Mouse (Mus musculus) telencephalon, adult 2 months (tissue): ENCODE results near the gene Pip4k2b.
"Not testable (repeated sequence)": the region's sequence is repeated elsewhere in the genome, so short reads cannot be mapped to it uniquely, and the experiment has no call there.

Experiments used
- DNase-seq: peaks from one replicate; pipeline ENCODE4 v3.0.0-alpha.2; 2011; ENCODE audit warnings: low read depth, low spot score

Pip4k2b gene

GRCm38 (mm10) chr11:97744063-97744717, at the start of gene Pip4k2b:
Gene Pip4k2b, minus strand, starts transcription at chr11:97744704.
- no peak for DNase-seq

- no peak for DNase-seq
Measured at GRCm38 (mm10) chr11:97793165-97793564, 48.7 kb upstream of the Pip4k2b start.

- not testable (repeated sequence) for DNase-seq
Measured at GRCm38 (mm10) chr11:97790778-97791438, 46.4 kb upstream of the Pip4k2b start.

GRCm38 (mm10) chr11:97789727-97790126, 45.2 kb upstream of the Pip4k2b start:
- DNase-seq = no peak

- DNase-seq = no peak
Measured at GRCm38 (mm10) chr11:97787961-97788360, 43.5 kb upstream of the Pip4k2b start.

GRCm38 (mm10) chr11:97782564-97782895, 38.0 kb upstream of the Pip4k2b start:
- DNase-seq = no peak

GRCm38 (mm10) chr11:97781832-97782563, 37.5 kb upstream of the Pip4k2b start, which contains the start of gene Rpl23:
Gene Rpl23, minus strand, starts transcription at chr11:97782437.
- DNase-seq = peak; percentile 97

- DNase-seq = no peak
Measured at GRCm38 (mm10) chr11:97781478-97781831, 37.0 kb upstream of the Pip4k2b start.

- no peak for DNase-seq
Measured at GRCm38 (mm10) chr11:97779968-97780701, 35.6 kb upstream of the Pip4k2b start.

GRCm38 (mm10) chr11:97778918-97779317, 34.4 kb upstream of the Pip4k2b start:
- no peak for DNase-seq

GRCm38 (mm10) chr11:97777129-97777529, 32.6 kb upstream of the Pip4k2b start:
- DNase-seq = no peak

- no peak for DNase-seq
Measured at GRCm38 (mm10) chr11:97776497-97777128, 32.1 kb upstream of the Pip4k2b start.

- DNase-seq = no peak
Measured at GRCm38 (mm10) chr11:97775808-97776496, 31.4 kb upstream of the Pip4k2b start, which contains the start of gene 1700001P01Rik. Gene 1700001P01Rik, minus strand, starts transcription at chr11:97775918.

- no peak for DNase-seq
Measured at GRCm38 (mm10) chr11:97775186-97775585, 30.7 kb upstream of the Pip4k2b start.

- DNase-seq = no peak
Measured at GRCm38 (mm10) chr11:97771410-97771809, 26.9 kb upstream of the Pip4k2b start.

- no peak for DNase-seq
Measured at GRCm38 (mm10) chr11:97769704-97770103, 25.2 kb upstream of the Pip4k2b start.

GRCm38 (mm10) chr11:97766154-97766881, 21.8 kb upstream of the Pip4k2b start, which contains the start of gene Cwc25:
Gene Cwc25, minus strand, starts transcription at chr11:97766556.
- DNase-seq = peak; percentile 97

GRCm38 (mm10) chr11:97761638-97762037, 17.1 kb upstream of the Pip4k2b start:
- DNase-seq = no peak

GRCm38 (mm10) chr11:97758942-97759341, 14.4 kb upstream of the Pip4k2b start:
- DNase-seq = no peak

- DNase-seq = no peak
Measured at GRCm38 (mm10) chr11:97758125-97758524, 13.6 kb upstream of the Pip4k2b start.
